Mouse (Mus musculus) spleen, postnatal 14 days (tissue): ENCODE measurements around the gene Fosl1.
"Not testable (repeated sequence)": the region's sequence is repeated elsewhere in the genome, so short reads cannot be mapped to it uniquely, and the experiment has no call there.

Experiments
- DNase-seq, 2 experiments: peaks; one replicate each; pipeline ENCODE4 v3.0.0; 2021 to 2022; ENCODE audit warnings: low spot score in 2 of 2

The Fosl1 gene

GRCm38 (mm10) chr19:5481398-5481797 is 34.1 kb downstream of the Fosl1 start:
- no peak for DNase-seq

GRCm38 (mm10) chr19:5483386-5484359 is 36.3 kb downstream of the Fosl1 start:
- DNase-seq: no peak

- no peak for DNase-seq
These were observed 37.1 kb downstream of the Fosl1 start for GRCm38 (mm10) chr19:5484496-5484895.

- no peak for DNase-seq
These were observed 38.0 kb downstream of the Fosl1 start for GRCm38 (mm10) chr19:5485371-5485770.

GRCm38 (mm10) chr19:5485821-5486220 is 38.5 kb downstream of the Fosl1 start:
- no peak for DNase-seq

- no peak for DNase-seq
These were observed 38.9 kb downstream of the Fosl1 start for GRCm38 (mm10) chr19:5486286-5486685.

GRCm38 (mm10) chr19:5486771-5487170 is 39.4 kb downstream of the Fosl1 start:
- no peak for DNase-seq

GRCm38 (mm10) chr19:5487768-5488550 is 40.6 kb downstream of the Fosl1 start, which contains the start of gene Mus81:
Gene Mus81, minus strand, starts transcription at chr19:5488402.
- DNase-seq: peak; percentile 92 to 96

GRCm38 (mm10) chr19:5488878-5489571 is 41.7 kb downstream of the Fosl1 start:
- peak; percentile 95 to 96 for DNase-seq

- peak in 1 of 2 experiments; percentile 7 for DNase-seq
These were observed 42.4 kb downstream of the Fosl1 start for GRCm38 (mm10) chr19:5489721-5490120.

GRCm38 (mm10) chr19:5490313-5490897 is 43.1 kb downstream of the Fosl1 start, which contains the start of gene Cfl1:
Gene Cfl1, plus strand, starts transcription at chr19:5490455.
- DNase-seq: peak; percentile 86 to 90

GRCm38 (mm10) chr19:5490898-5491708 is 43.8 kb downstream of the Fosl1 start:
- peak; percentile 68 to 79 for DNase-seq

- no peak for DNase-seq
These were observed 45.3 kb downstream of the Fosl1 start for GRCm38 (mm10) chr19:5492641-5493040.

GRCm38 (mm10) chr19:5493301-5493721 is 46.0 kb downstream of the Fosl1 start:
- not testable (repeated sequence) for DNase-seq

- no peak for DNase-seq
These were observed 47.0 kb downstream of the Fosl1 start for GRCm38 (mm10) chr19:5494314-5494713.

GRCm38 (mm10) chr19:5495353-5496051 is 48.2 kb downstream of the Fosl1 start:
- no peak for DNase-seq

GRCm38 (mm10) chr19:5496052-5496370 is 48.7 kb downstream of the Fosl1 start:
- DNase-seq: no peak

- DNase-seq: no peak
These were observed 53.1 kb downstream of the Fosl1 start for GRCm38 (mm10) chr19:5500330-5500875.

- no peak for DNase-seq
These were observed 56.3 kb downstream of the Fosl1 start, which contains the start of gene 1700020D05Rik for GRCm38 (mm10) chr19:5503687-5504086. Gene 1700020D05Rik, minus strand, starts transcription at chr19:5503787.
